Mouse (Mus musculus) kidney, postnatal 4 days (tissue): ENCODE results near the gene Pheta1.

Source experiments
- DNase-seq, 2 experiments: peaks; one replicate each; pipeline ENCODE4 v3.0.0; 2021; ENCODE audit warnings: mixed read lengths in 2 of 2

Pheta1 gene

DNA sequence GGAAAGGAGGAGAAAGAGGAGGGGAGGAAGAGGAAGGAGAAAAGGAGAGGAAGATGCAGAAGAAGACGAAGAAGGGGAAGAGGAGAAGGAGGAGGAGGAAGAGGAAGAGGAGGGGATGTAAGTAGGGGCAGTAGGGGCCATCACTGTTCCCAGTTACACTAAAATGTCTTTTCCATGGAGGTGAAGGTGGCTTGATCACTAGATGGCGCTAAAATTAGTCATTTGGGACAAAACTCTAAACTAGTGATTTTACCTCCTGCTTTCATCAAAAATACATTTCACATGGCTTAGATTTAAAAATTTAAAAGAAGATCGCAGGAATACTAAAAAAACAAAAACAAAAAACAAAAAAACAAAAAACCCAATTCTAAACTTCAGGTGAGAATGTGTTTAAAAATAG, 44.8 kb downstream of the Pheta1 start:
- DNase-seq: no peak

GRCm38 (mm10) chr5:121894647-121895046, 45.9 kb downstream of the Pheta1 start:
- DNase-seq: no peak

- peak; percentile 25 to 30 for DNase-seq
Measured at GRCm38 (mm10) chr5:121895117-121895756, 46.5 kb downstream of the Pheta1 start.

- DNase-seq: no peak
Measured at GRCm38 (mm10) chr5:121902809-121903745, 54.3 kb downstream of the Pheta1 start.
